Mouse (Mus musculus) liver, embryonic 16.5 days (tissue): ENCODE data around the gene Vsig10l. TPM values are rescaled to one million over a fixed set of nuclear protein-coding genes. Genes with fewer than 3 reads are reported as not detected.

Experiments used
- ATAC-seq: fragments of 200-750 bp; cut with Nextera tagmentation; 2 replicates; pipeline ENCODE4 v1.8.0; 2017; ENCODE audit warnings: low read depth, mild to moderate bottlenecking, moderate number of reproducible peaks, moderate library complexity
- H3K27ac ChIP-seq: fragments of 300-500 bp; sonication (generic); 2 replicates; pipeline ENCODE4 v1.5.1; 2014; ENCODE audit warnings: mild to moderate bottlenecking, low read length
- H3K27me3 ChIP-seq: fragments of 300-500 bp; sonication (generic); 2 replicates; pipeline ENCODE4 v1.6.1; 2014; ENCODE audit warnings: low read depth, low read length, mixed read lengths; ENCODE audit not compliant: control insufficient read depth, insufficient read depth
- H3K36me3 ChIP-seq: fragments of 300-500 bp; sonication (generic); 2 replicates; pipeline ENCODE4 v1.6.1; 2014; ENCODE audit warnings: mild to moderate bottlenecking; ENCODE audit not compliant: control insufficient read depth, insufficient read depth
- H3K4me1 ChIP-seq: fragments of 300-500 bp; sonication (generic); 2 replicates; pipeline ENCODE4 v1.6.1; 2014; ENCODE audit warnings: low read depth, low read length, mixed read lengths; ENCODE audit not compliant: control insufficient read depth
- H3K4me2 ChIP-seq: fragments of 300-500 bp; sonication (generic); 2 replicates; pipeline ENCODE4 v1.6.1; 2014; ENCODE audit warnings: low read depth, low read length, mixed read lengths
- H3K4me3 ChIP-seq: fragments of 300-500 bp; sonication (generic); 2 replicates; pipeline ENCODE4 v1.5.1; 2014; ENCODE audit warnings: low read depth, mild to moderate bottlenecking, low read length
- H3K9ac ChIP-seq: fragments of 300-500 bp; sonication (generic); 2 replicates; pipeline ENCODE4 v1.6.1; 2014; ENCODE audit warnings: low read depth, low read length
- H3K9me3 ChIP-seq: fragments of 300-500 bp; sonication (generic); replicated peaks from 2 replicates; pipeline ENCODE4 v1.6.1; 2016; ENCODE audit warnings: low read length; ENCODE audit not compliant: control insufficient read depth
- WGBS: fragments of 180-500 bp; shearing (Covaris S2); extraction: QIAGEN DNeasy Blood & Tissue Kit; methylation state at CpG from one replicate; pipeline ENCODE4 v1.1.7; 2014; ENCODE audit not compliant: insufficient replicate concordance; 5-methylcytosine and 5-hydroxymethylcytosine counted together
- polyA plus RNA-seq: library from polyadenylated mRNA; unstranded; fragments of >200 nt; fragmentation: Nextera tagmentation; extraction: Ambion mirVana; gene quantifications from 2 replicates; pipeline ENCODE4 v1.2.1, GENCODE M21; 2015

Vsig10l gene
- 1.1 and 1.3 TPM in 2 replicates for polyA plus RNA-seq

DNA sequence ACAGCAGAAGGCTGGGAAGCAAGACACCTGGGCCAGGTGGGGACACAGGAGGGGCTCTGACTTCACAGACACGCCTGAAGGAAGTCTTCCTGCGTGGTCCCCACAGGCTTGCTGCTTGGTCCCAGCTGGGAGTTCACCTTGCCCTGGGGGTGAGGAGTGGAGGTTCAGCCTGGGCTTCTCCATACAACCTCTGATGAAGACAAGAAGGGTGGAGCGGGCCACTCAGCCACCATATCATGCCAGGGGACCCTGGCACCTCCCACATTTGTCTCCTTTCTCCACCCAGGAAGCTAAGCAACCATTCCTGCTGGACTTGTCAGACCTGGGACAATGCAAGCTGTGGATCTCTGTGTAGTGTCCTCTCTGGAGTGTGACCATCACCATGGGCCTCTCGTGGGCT, at the start of gene Vsig10l:
Vsig10l (plus strand) TSS at position 301 of the 400 bp plus-strand sequence.
- no peak within 1 kb of the TSS for H3K4me2 ChIP-seq
- no peak within 1 kb of the TSS for H3K9ac ChIP-seq
- H3K4me3 ChIP-seq, result no peak within 1 kb of the TSS
- no peak for ATAC-seq
- no peaks in the 10 kb centered on the region for H3K9me3 ChIP-seq
- H3K36me3 ChIP-seq, result no peaks in the 10 kb centered on the region
- no peaks in the 10 kb centered on the region for H3K27me3 ChIP-seq
- H3K4me1 ChIP-seq, result peaks cover 19% of the 10 kb centered on the region
- H3K27ac ChIP-seq, result no peak within 1 kb of the TSS
- 65% methylated on average over 4 of the region's 4 CpGs for WGBS

DNA sequence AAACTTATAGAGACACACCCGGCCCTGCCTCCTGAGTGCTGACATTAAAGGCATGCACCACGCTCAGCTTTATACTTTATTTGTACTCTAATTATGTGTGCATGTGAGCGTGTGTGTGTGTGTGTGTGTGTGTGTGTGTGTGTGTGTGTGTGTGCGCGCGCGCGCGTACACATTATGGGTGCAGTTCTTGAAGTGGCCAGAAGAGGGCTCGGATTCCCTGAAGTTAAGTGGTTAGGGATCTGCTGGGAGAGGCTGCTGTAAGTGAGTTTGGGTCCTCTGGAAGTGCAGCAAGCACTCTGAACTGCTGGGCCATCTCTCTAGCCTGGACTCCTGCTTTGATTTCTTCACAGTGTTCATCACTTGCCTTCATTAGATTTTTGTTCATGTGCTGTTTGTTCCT, 45.7 kb upstream of the Vsig10l start:
- Histone ChIP-seq H3K36me3 (no peaks in the 10 kb centered on the region), H3K27me3 (no peaks in the 10 kb centered on the region), H3K4me3 (no peak overlapping the region), H3K27ac (no peak overlapping the region), H3K4me2 (no peak overlapping the region), H3K9me3 (no peaks in the 10 kb centered on the region), H3K9ac (no peak overlapping the region), H3K4me1 (no peaks in the 10 kb centered on the region)
- no peak for ATAC-seq
- 80% methylated on average over 10 of the region's 10 CpGs for WGBS

GRCm38 (mm10) chr7:43422995-43423617, 39.8 kb upstream of the Vsig10l start:
- no peaks in the 10 kb centered on the region for H3K27me3 ChIP-seq
- H3K4me1 ChIP-seq, result peaks cover 3% of the 10 kb centered on the region; the same call in 1 of the 2 replicates
- WGBS, result 8% methylated on average over 11 of the region's 11 CpGs
- no peaks in the 10 kb centered on the region for H3K9me3 ChIP-seq
- ATAC-seq, result peak; percentile 88
- H3K9ac ChIP-seq, result no peak overlapping the region
- H3K4me2 ChIP-seq, result no peak overlapping the region
- H3K36me3 ChIP-seq, result no peaks in the 10 kb centered on the region
- H3K4me3 ChIP-seq, result no peak overlapping the region
- no peak overlapping the region for H3K27ac ChIP-seq

DNA sequence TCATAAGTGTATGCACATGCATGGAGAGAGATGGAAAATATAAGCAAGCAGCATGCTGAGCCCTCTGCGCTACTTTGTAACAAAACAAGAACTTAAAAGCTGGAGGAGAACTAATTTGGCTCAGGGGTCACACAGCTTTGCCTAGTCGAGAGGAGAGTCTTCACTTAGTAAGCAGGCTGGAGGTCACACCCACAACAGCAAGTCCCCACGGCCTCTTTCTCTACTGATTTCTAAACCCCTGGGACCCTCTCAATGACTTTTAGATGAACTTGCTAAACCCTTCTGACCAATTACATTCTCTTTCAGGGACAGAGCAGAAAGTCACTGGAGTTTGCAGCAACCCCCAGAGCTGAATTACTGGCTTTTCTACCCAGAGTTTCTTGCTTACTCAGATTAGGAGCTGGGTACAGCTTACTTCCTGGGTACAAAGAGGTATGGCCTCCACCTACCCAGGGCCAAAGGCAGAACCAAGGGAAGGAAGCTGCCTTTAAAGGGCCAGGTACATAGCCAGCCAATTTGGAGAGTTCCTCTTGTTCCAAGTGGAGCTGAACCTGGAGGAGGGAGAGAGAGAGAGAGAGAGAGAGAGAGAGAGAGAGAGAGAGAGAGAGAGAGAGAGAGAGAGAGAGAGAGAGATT, 38.8 kb upstream of the Vsig10l start:
- ATAC-seq, result no peak
- no peak overlapping the region for H3K4me2 ChIP-seq
- H3K4me1 ChIP-seq, result peaks cover 3% of the 10 kb centered on the region; the same call in 1 of the 2 replicates
- H3K27me3 ChIP-seq, result no peaks in the 10 kb centered on the region
- no peak overlapping the region for H3K27ac ChIP-seq
- 43% methylated on average over 3 of the region's 3 CpGs for WGBS
- no peaks in the 10 kb centered on the region for H3K9me3 ChIP-seq
- no peaks in the 10 kb centered on the region for H3K36me3 ChIP-seq
- H3K9ac ChIP-seq, result no peak overlapping the region
- H3K4me3 ChIP-seq, result no peak overlapping the region

DNA sequence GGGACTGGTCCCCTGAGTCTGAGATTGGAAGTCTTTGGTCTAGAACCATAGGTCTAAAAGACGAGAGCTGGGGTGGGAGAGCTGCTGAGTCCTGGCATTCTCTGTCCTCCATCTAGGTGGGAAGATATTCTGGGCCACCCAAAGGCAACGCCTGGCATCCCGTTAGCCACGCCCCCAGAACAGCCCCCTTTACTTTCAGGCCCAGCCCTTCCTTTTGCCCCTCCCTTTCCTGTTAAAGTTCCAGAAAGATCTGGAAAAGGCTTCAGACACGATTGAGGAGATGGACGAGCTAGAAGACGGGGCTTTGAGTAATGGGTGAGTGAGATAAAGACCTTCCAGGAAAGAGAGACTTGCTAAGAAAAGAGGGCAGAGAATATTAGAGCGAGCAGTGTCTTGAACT, 35.5 kb upstream of the Vsig10l start, which contains the start of gene Lim2:
Lim2 (plus strand) TSS at position 265 of the 400 bp plus-strand sequence.
- Histone ChIP-seq H3K9ac (no peak within 1 kb of the TSS), H3K4me2 (no peak within 1 kb of the TSS), H3K36me3 (no peaks in the 10 kb centered on the region), H3K4me3 (no peak within 1 kb of the TSS), H3K9me3 (no peaks in the 10 kb centered on the region), H3K27ac (no peak within 1 kb of the TSS), H3K27me3 (no peaks in the 10 kb centered on the region), H3K4me1 (peaks cover 3% of the 10 kb centered on the region; the same call in 1 of the 2 replicates)
- no peak for ATAC-seq
- WGBS, result 55% methylated on average over 8 of the region's 8 CpGs

DNA sequence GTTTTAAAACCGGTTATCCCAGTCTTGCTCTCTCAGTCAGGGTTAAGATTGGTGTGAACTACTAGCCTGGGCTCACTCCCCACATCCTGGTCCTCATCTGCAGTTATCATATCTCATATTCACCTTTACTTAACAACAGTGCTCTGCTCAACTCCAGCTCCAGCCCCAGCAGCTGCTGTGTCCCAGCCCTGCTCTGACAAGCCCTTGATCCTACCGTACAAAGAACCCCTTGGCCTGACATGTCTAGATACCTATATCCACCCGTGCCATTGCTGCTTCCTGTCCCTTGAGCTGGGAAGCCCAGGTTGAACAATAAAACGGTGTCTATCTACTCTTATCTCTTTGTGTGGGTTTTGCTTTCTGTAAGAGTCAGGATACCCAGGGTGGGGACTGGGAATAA, 33.5 kb upstream of the Vsig10l start:
- WGBS, result 29% methylated on average over 4 of the region's 4 CpGs
- Histone ChIP-seq H3K36me3 (no peaks in the 10 kb centered on the region), H3K9ac (no peak overlapping the region)

DNA sequence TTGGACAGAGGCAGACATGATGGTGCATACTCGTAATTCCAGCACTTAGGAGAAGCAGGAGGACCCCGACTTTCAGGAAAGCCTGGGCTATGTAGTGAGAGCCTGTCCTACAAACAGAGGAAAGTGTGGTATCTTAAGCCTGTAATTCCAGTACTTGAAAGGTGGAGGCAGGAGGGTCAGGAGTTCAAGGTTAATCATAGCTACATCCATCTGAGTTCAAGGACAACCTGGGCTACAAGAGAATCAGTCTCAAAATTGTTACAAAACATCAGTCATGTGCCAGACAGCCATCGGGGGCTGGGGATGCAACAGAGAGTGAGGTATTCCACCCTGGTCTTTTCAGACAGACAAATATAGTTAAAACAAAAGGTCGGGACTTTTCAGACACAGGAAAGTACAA, 30.1 kb upstream of the Vsig10l start:
- H3K27ac ChIP-seq, result no peak overlapping the region
- H3K27me3 ChIP-seq, result no peaks in the 10 kb centered on the region
- no peaks in the 10 kb centered on the region for H3K36me3 ChIP-seq
- H3K4me1 ChIP-seq, result no peaks in the 10 kb centered on the region
- no peak overlapping the region for H3K4me2 ChIP-seq
- ATAC-seq, result no peak
- H3K9ac ChIP-seq, result no peak overlapping the region
- WGBS, result 51% methylated on average over 4 of the region's 4 CpGs
- H3K9me3 ChIP-seq, result no peaks in the 10 kb centered on the region
- H3K4me3 ChIP-seq, result no peak overlapping the region

More for the DNA sequence above, 33.5 kb upstream of the Vsig10l start:
- Histone ChIP-seq H3K4me2 (no peak overlapping the region), H3K9me3 (no peaks in the 10 kb centered on the region), H3K4me3 (no peak overlapping the region), H3K4me1 (no peaks in the 10 kb centered on the region), H3K27me3 (no peaks in the 10 kb centered on the region), H3K27ac (no peak overlapping the region)
- ATAC-seq, result no peak

DNA sequence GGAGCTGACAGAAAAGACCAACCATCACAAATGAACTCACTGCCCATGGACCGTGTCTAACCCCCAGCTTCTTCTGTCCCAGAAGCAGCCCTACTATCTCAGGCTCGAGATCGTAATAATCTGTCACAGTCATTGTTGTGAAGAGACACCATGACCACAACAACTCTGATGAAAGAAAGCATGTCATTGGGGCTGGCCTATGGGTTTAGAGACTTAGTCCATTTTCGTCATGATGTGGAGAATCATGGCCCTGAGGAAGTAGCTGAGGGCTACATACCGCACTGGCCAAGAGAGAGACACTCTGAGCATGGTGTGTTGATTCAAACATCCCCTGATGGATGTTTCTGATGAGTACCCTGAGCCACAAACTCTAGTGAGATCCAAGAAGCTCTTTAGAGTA, 28.3 kb upstream of the Vsig10l start:
- ATAC-seq, result no peak
- no peak overlapping the region for H3K4me3 ChIP-seq
- no peaks in the 10 kb centered on the region for H3K36me3 ChIP-seq
- H3K4me2 ChIP-seq, result no peak overlapping the region
- no peaks in the 10 kb centered on the region for H3K9me3 ChIP-seq
- H3K4me1 ChIP-seq, result no peaks in the 10 kb centered on the region
- no peak overlapping the region for H3K27ac ChIP-seq
- WGBS, result 66% methylated on average over 5 of the region's 5 CpGs
- H3K9ac ChIP-seq, result no peak overlapping the region
- H3K27me3 ChIP-seq, result no peaks in the 10 kb centered on the region
